Mouse (Mus musculus): ENCODE measurements around the gene Magix. TPM values are rescaled to one million over a fixed set of nuclear protein-coding genes. Genes with fewer than 3 reads are reported as not detected.

Magix gene
- total and polyA plus RNA-seq, 2 experiments from 2014 or later, result 1.1 to 1.8 TPM

- no peak for DNase-seq (ENCODE audit: low spot score)
- H3K27me3 ChIP-seq (ENCODE audit: control insufficient read depth, insufficient read depth, low read length), result peaks cover 8% of the 10 kb centered on the region; the same call in 1 of the 2 replicates
- WGBS, result 31% methylated on average over 3 of the region's 3 CpGs
- H3K9ac ChIP-seq (replicated peaks; ENCODE audit: low read depth, low read length), result no peak overlapping the region
- no peak for ATAC-seq (ENCODE audit: insufficient read depth, low read depth)
- no peak overlapping the region for H3K27ac ChIP-seq (ENCODE audit: low read depth)
- H3K4me1 ChIP-seq (ENCODE audit: control insufficient read depth, insufficient read depth), result no peaks in the 10 kb centered on the region
- H3K9me3 ChIP-seq (replicated peaks; ENCODE audit: control insufficient read depth, low read length), result no peaks in the 10 kb centered on the region
- no peak for TF ChIP-seq CTCF (IDR thresholded peaks at IDR 0.05; ENCODE audit: low read depth)
- no peak for TF ChIP-seq EP300 (IDR thresholded peaks at IDR 0.05; ENCODE audit: low read depth)
- H3K4me2 ChIP-seq (ENCODE audit: low read depth, low read length), result no peak overlapping the region
- H3K36me3 ChIP-seq (replicated peaks; ENCODE audit: control insufficient read depth, insufficient read depth, low read length), result no peaks in the 10 kb centered on the region
- H3K4me3 ChIP-seq (ENCODE audit: low read depth, low read length), result no peak overlapping the region
Observed at GRCm38 (mm10) chrX:7635101-7635500, 46.0 kb downstream of the Magix start.

- no peak overlapping the region for H3K9ac ChIP-seq (replicated peaks; ENCODE audit: low read depth, low read length)
- no peaks in the 10 kb centered on the region for H3K9me3 ChIP-seq (replicated peaks; ENCODE audit: control insufficient read depth, low read length)
- no peaks in the 10 kb centered on the region for H3K36me3 ChIP-seq (replicated peaks; ENCODE audit: control insufficient read depth, insufficient read depth, low read length)
- H3K27me3 ChIP-seq (ENCODE audit: control insufficient read depth, insufficient read depth, low read length), result no peaks in the 10 kb centered on the region
- ATAC-seq (ENCODE audit: insufficient read depth, low read depth) (no peak), DNase-seq (ENCODE audit: low spot score) (no peak)
- H3K4me3 ChIP-seq (ENCODE audit: low read depth, low read length), result no peak overlapping the region
- WGBS, result 84% methylated on average over 6 of the region's 6 CpGs
- no peaks in the 10 kb centered on the region for H3K4me1 ChIP-seq (ENCODE audit: control insufficient read depth, insufficient read depth)
- H3K4me2 ChIP-seq (ENCODE audit: low read depth, low read length), result no peak overlapping the region
- no peak for TF ChIP-seq CTCF (IDR thresholded peaks at IDR 0.05; ENCODE audit: low read depth)
- no peak for TF ChIP-seq EP300 (IDR thresholded peaks at IDR 0.05; ENCODE audit: low read depth)
- no peak overlapping the region for H3K27ac ChIP-seq (ENCODE audit: low read depth)
Observed at GRCm38 (mm10) chrX:7632560-7632959, 48.5 kb downstream of the Magix start.

Other genes with a start within 250 kb of the Magix start
- gene Foxp3, start 107.6 kb downstream of the Magix start, total RNA-seq (2014; rRNA removed; ENCODE audit: low replicate concordance), result not detected in 2 replicates
- gene Foxp3, start 107.6 kb downstream of the Magix start, polyA plus RNA-seq (2015; fragmentation: Nextera tagmentation; extraction: Ambion mirVana), result not detected in 2 replicates
- gene Ppp1r3f, start 107.0 kb downstream of the Magix start, total RNA-seq (2014; rRNA removed; ENCODE audit: low replicate concordance), result 3.5 and 6.5 TPM in 2 replicates
- gene Ppp1r3f, start 107.0 kb downstream of the Magix start, polyA plus RNA-seq (2015; fragmentation: Nextera tagmentation; extraction: Ambion mirVana), result 0.99 and 1.5 TPM in 2 replicates
- 25.6 and 27.8 TPM in 2 replicates for gene Ccdc22, start 75.7 kb downstream of the Magix start, total RNA-seq (2014; rRNA removed; ENCODE audit: low replicate concordance)
- gene Ccdc22, start 75.7 kb downstream of the Magix start, polyA plus RNA-seq (2015; fragmentation: Nextera tagmentation; extraction: Ambion mirVana), result 12.5 and 13.9 TPM in 2 replicates
- gene Cacna1f, start 74.2 kb downstream of the Magix start, total RNA-seq (2014; rRNA removed; ENCODE audit: low replicate concordance), result 0.12 TPM in 1 of 2 replicates, not detected in the other
- not detected in 2 replicates for gene Cacna1f, start 74.2 kb downstream of the Magix start, polyA plus RNA-seq (2015; fragmentation: Nextera tagmentation; extraction: Ambion mirVana)
- gene Syp, start 42.8 kb downstream of the Magix start, total RNA-seq (2014; rRNA removed; ENCODE audit: low replicate concordance), result 1.6 TPM in 1 of 2 replicates, not detected in the other
- 0.27 and 0.51 TPM in 2 replicates for gene Syp, start 42.8 kb downstream of the Magix start, polyA plus RNA-seq (2015; fragmentation: Nextera tagmentation; extraction: Ambion mirVana)
- gene Prickle3, start 24.0 kb downstream of the Magix start, total RNA-seq (2014; rRNA removed; ENCODE audit: low replicate concordance), result 9.2 and 15.7 TPM in 2 replicates
- 7.9 and 8.1 TPM in 2 replicates for gene Prickle3, start 24.0 kb downstream of the Magix start, polyA plus RNA-seq (2015; fragmentation: Nextera tagmentation; extraction: Ambion mirVana)
- 134 and 184 TPM in 2 replicates for gene Plp2, start 9.9 kb downstream of the Magix start, total RNA-seq (2014; rRNA removed; ENCODE audit: low replicate concordance)
- 91.1 and 95.7 TPM in 2 replicates for gene Plp2, start 9.9 kb downstream of the Magix start, polyA plus RNA-seq (2015; fragmentation: Nextera tagmentation; extraction: Ambion mirVana)
- gene Gpkow, start 15.9 kb upstream of the Magix start, total RNA-seq (2014; rRNA removed; ENCODE audit: low replicate concordance), result 2.8 and 9.9 TPM in 2 replicates
- 21.3 and 22.7 TPM in 2 replicates for gene Gpkow, start 15.9 kb upstream of the Magix start, polyA plus RNA-seq (2015; fragmentation: Nextera tagmentation; extraction: Ambion mirVana)
- 24.2 and 52.7 TPM in 2 replicates for gene Wdr45, start 33.1 kb upstream of the Magix start, total RNA-seq (2014; rRNA removed; ENCODE audit: low replicate concordance)
- gene Wdr45, start 33.1 kb upstream of the Magix start, polyA plus RNA-seq (2015; fragmentation: Nextera tagmentation; extraction: Ambion mirVana), result 27.1 and 29.2 TPM in 2 replicates
- 3.1 TPM in 1 of 2 replicates, not detected in the other for gene Gm45208, start 41.0 kb upstream of the Magix start, total RNA-seq (2014; rRNA removed; ENCODE audit: low replicate concordance)
- not detected in 2 replicates for gene Gm45208, start 41.0 kb upstream of the Magix start, polyA plus RNA-seq (2015; fragmentation: Nextera tagmentation; extraction: Ambion mirVana)
- 12.6 and 22.6 TPM in 2 replicates for gene Praf2, start 47.2 kb upstream of the Magix start, total RNA-seq (2014; rRNA removed; ENCODE audit: low replicate concordance)
- 11.0 and 13.6 TPM in 2 replicates for gene Praf2, start 47.2 kb upstream of the Magix start, polyA plus RNA-seq (2015; fragmentation: Nextera tagmentation; extraction: Ambion mirVana)
- gene Ccdc120, start 69.7 kb upstream of the Magix start, total RNA-seq (2014; rRNA removed; ENCODE audit: low replicate concordance), result 0.92 and 5.8 TPM in 2 replicates
- 1.8 and 2.2 TPM in 2 replicates for gene Ccdc120, start 69.7 kb upstream of the Magix start, polyA plus RNA-seq (2015; fragmentation: Nextera tagmentation; extraction: Ambion mirVana)
- 8.4 and 17.3 TPM in 2 replicates for gene Tfe3, start 81.3 kb upstream of the Magix start, total RNA-seq (2014; rRNA removed; ENCODE audit: low replicate concordance)
- 11.5 and 11.6 TPM in 2 replicates for gene Tfe3, start 81.3 kb upstream of the Magix start, polyA plus RNA-seq (2015; fragmentation: Nextera tagmentation; extraction: Ambion mirVana)
- gene Gripap1, start 108.5 kb upstream of the Magix start, total RNA-seq (2014; rRNA removed; ENCODE audit: low replicate concordance), result 2.4 and 6.8 TPM in 2 replicates
- gene Gripap1, start 108.5 kb upstream of the Magix start, polyA plus RNA-seq (2015; fragmentation: Nextera tagmentation; extraction: Ambion mirVana), result 17.5 and 19.3 TPM in 2 replicates
- 0.08 and 0.23 TPM in 2 replicates for gene Kcnd1, start 141.0 kb upstream of the Magix start, total RNA-seq (2014; rRNA removed; ENCODE audit: low replicate concordance)
- 0.20 and 0.22 TPM in 2 replicates for gene Kcnd1, start 141.0 kb upstream of the Magix start, polyA plus RNA-seq (2015; fragmentation: Nextera tagmentation; extraction: Ambion mirVana)
- 25.7 and 38.0 TPM in 2 replicates for gene Otud5, start 160.1 kb upstream of the Magix start, total RNA-seq (2014; rRNA removed; ENCODE audit: low replicate concordance)
- gene Otud5, start 160.1 kb upstream of the Magix start, polyA plus RNA-seq (2015; fragmentation: Nextera tagmentation; extraction: Ambion mirVana), result 14.4 and 16.2 TPM in 2 replicates
- 3.1 and 15.9 TPM in 2 replicates for gene Pim2, start 197.0 kb upstream of the Magix start, total RNA-seq (2014; rRNA removed; ENCODE audit: low replicate concordance)
- 2.3 and 2.4 TPM in 2 replicates for gene Pim2, start 197.0 kb upstream of the Magix start, polyA plus RNA-seq (2015; fragmentation: Nextera tagmentation; extraction: Ambion mirVana)
- 19.7 and 30.8 TPM in 2 replicates for gene Slc35a2, start 202.8 kb upstream of the Magix start, total RNA-seq (2014; rRNA removed; ENCODE audit: low replicate concordance)
- gene Slc35a2, start 202.8 kb upstream of the Magix start, polyA plus RNA-seq (2015; fragmentation: Nextera tagmentation; extraction: Ambion mirVana), result 19.3 and 20.9 TPM in 2 replicates
- 44.5 and 63.0 TPM in 2 replicates for gene Pqbp1, start 218.0 kb upstream of the Magix start, total RNA-seq (2014; rRNA removed; ENCODE audit: low replicate concordance)
- 55.6 and 57.6 TPM in 2 replicates for gene Pqbp1, start 218.0 kb upstream of the Magix start, polyA plus RNA-seq (2015; fragmentation: Nextera tagmentation; extraction: Ambion mirVana)
- gene Timm17b, start 218.1 kb upstream of the Magix start, total RNA-seq (2014; rRNA removed; ENCODE audit: low replicate concordance), result 37.7 and 46.4 TPM in 2 replicates
- 91.3 and 99.7 TPM in 2 replicates for gene Timm17b, start 218.1 kb upstream of the Magix start, polyA plus RNA-seq (2015; fragmentation: Nextera tagmentation; extraction: Ambion mirVana)
- gene Gm10491, start 226.6 kb upstream of the Magix start, total RNA-seq (2014; rRNA removed; ENCODE audit: low replicate concordance), result not detected in 2 replicates
- not detected in 2 replicates for gene Gm10491, start 226.6 kb upstream of the Magix start, polyA plus RNA-seq (2015; fragmentation: Nextera tagmentation; extraction: Ambion mirVana)
- gene Gm10490, start 228.3 kb upstream of the Magix start, total RNA-seq (2014; rRNA removed; ENCODE audit: low replicate concordance), result not detected in 2 replicates
- gene Gm10490, start 228.3 kb upstream of the Magix start, polyA plus RNA-seq (2015; fragmentation: Nextera tagmentation; extraction: Ambion mirVana), result not detected in 2 replicates
- gene Pcsk1n, start 238.6 kb upstream of the Magix start, total RNA-seq (2014; rRNA removed; ENCODE audit: low replicate concordance), result not detected in 2 replicates
- gene Pcsk1n, start 238.6 kb upstream of the Magix start, polyA plus RNA-seq (2015; fragmentation: Nextera tagmentation; extraction: Ambion mirVana), result 0.05 and 0.33 TPM in 2 replicates
- gene Eras, start 247.4 kb upstream of the Magix start, total RNA-seq (2014; rRNA removed; ENCODE audit: low replicate concordance), result not detected in 2 replicates
- not detected in 2 replicates for gene Eras, start 247.4 kb upstream of the Magix start, polyA plus RNA-seq (2015; fragmentation: Nextera tagmentation; extraction: Ambion mirVana)